Mouse (Mus musculus): ENCODE results near the gene Tarbp2.

DNA sequence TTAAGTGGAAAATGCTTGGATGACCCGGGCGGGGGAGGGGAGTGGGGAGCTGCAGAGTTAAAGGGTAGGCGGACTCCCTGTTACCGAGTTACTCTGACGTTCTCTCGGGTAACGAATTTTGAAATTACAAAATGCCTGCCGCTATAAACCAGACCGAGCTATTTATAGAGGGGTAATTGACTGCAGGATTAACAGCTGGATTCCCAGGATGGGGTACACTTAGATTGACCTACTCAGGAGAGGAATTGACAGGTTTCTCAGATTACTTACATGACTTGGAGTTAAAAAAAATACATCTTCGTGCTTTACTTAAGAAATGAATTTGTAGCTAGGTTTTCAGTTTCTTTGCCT is 46.7 kb upstream of the Tarbp2 start:
- TF ChIP-seq CTCF (IDR thresholded peaks at IDR 0.05; ENCODE audit: insufficient read depth, low read depth, low read length), result no peak
- TF ChIP-seq POLR2A (IDR thresholded peaks at IDR 0.05; ENCODE audit: insufficient read depth, low read depth, low read length), result no peak
